Mouse (Mus musculus): ENCODE results near the gene Pdzd2.

Gene Pdzd2

GRCm38 (mm10) chr15:12330389-12330788 lies 409.3 kb downstream of the Pdzd2 start:
- in situ Hi-C loops (cut with MboI; ENCODE audit: low sequenced_read_pairs), result no loop called here

- in situ Hi-C loops (cut with MboI; ENCODE audit: low sequenced_read_pairs), result no loop called here
Measured at GRCm38 (mm10) chr15:12324326-12324725, 415.4 kb downstream of the Pdzd2 start.

GRCm38 (mm10) chr15:12322676-12323402 lies 416.9 kb downstream of the Pdzd2 start:
- in situ Hi-C loops (cut with MboI; ENCODE audit: low sequenced_read_pairs), result no loop called here

- in situ Hi-C loops (cut with MboI; ENCODE audit: low sequenced_read_pairs), result no loop called here
Measured at GRCm38 (mm10) chr15:12321788-12322621, 417.7 kb downstream of the Pdzd2 start, which contains the start of gene 1810049J17Rik. Gene 1810049J17Rik (minus strand): TSS chr15:12321899.

GRCm38 (mm10) chr15:12321091-12321787 lies 418.5 kb downstream of the Pdzd2 start, which contains the start of gene Golph3:
Gene Golph3 (plus strand): TSS chr15:12321450.
- in situ Hi-C loops (cut with MboI; ENCODE audit: low sequenced_read_pairs), result no loop called here

- in situ Hi-C loops (cut with MboI; ENCODE audit: low sequenced_read_pairs), result no loop called here
Measured at GRCm38 (mm10) chr15:12320441-12321090, 419.2 kb downstream of the Pdzd2 start.

GRCm38 (mm10) chr15:12319889-12320288 lies 419.8 kb downstream of the Pdzd2 start:
- in situ Hi-C loops (cut with MboI; ENCODE audit: low sequenced_read_pairs), result no loop called here

- in situ Hi-C loops (cut with MboI; ENCODE audit: low sequenced_read_pairs), result no loop called here
Measured at GRCm38 (mm10) chr15:12318451-12318850, 421.3 kb downstream of the Pdzd2 start.

GRCm38 (mm10) chr15:12317290-12317689 lies 422.4 kb downstream of the Pdzd2 start:
- in situ Hi-C loops (cut with MboI; ENCODE audit: low sequenced_read_pairs), result no loop called here

GRCm38 (mm10) chr15:12315996-12316395 lies 423.7 kb downstream of the Pdzd2 start:
- in situ Hi-C loops (cut with MboI; ENCODE audit: low sequenced_read_pairs), result no loop called here

GRCm38 (mm10) chr15:12314584-12314983 lies 425.1 kb downstream of the Pdzd2 start:
- in situ Hi-C loops (cut with MboI; ENCODE audit: low sequenced_read_pairs), result no loop called here

- in situ Hi-C loops (cut with MboI; ENCODE audit: low sequenced_read_pairs), result no loop called here
Measured at GRCm38 (mm10) chr15:12313255-12313654, 426.5 kb downstream of the Pdzd2 start.

- in situ Hi-C loops (cut with MboI; ENCODE audit: low sequenced_read_pairs), result no loop called here
Measured at GRCm38 (mm10) chr15:12311465-12311864, 428.3 kb downstream of the Pdzd2 start.

GRCm38 (mm10) chr15:12310676-12311075 lies 429.0 kb downstream of the Pdzd2 start:
- in situ Hi-C loops (cut with MboI; ENCODE audit: low sequenced_read_pairs), result no loop called here
